Mouse (Mus musculus) gastrocnemius, adult 8-10 months (tissue): ENCODE measurements around the gene Cmip. TPM values are rescaled to one million over a fixed set of nuclear protein-coding genes. Genes with fewer than 3 reads are reported as not detected.

ENCODE experiments used
- DNase-seq, 2 experiments: peaks; one replicate each; pipeline ENCODE4 v3.0.0; 2022; ENCODE audit warnings: low spot score in 2 of 2
- microRNA-seq: library from miRNA; unstranded; fragments of <30 nt; microRNA quantifications from one replicate; pipeline ENCODE4 v1.2.0, GENCODE M21; 2022
- total RNA-seq, 4 experiments: library from RNA; stranded (reverse); gene quantifications; 2 replicates each; pipeline ENCODE4 v1.2.4; 2022

Cmip gene
- total RNA-seq, 4 experiments from 2014 or later = 3.8 to 7.3 (median 6.2) TPM

GRCm38 (mm10) chr8:117498179-117498914 lies 241.5 kb downstream of the Cmip start, which contains the start of gene Plcg2:
TSS of gene Plcg2 (plus strand) at chr8:117498291.
- DNase-seq = no peak

- no peak for DNase-seq
Measured at GRCm38 (mm10) chr8:117498915-117499540, 242.2 kb downstream of the Cmip start.

GRCm38 (mm10) chr8:117500232-117500823 lies 243.5 kb downstream of the Cmip start:
- no peak for DNase-seq

- DNase-seq = no peak
Measured at GRCm38 (mm10) chr8:117501323-117501722, 244.5 kb downstream of the Cmip start.

- no peak for DNase-seq
Measured at GRCm38 (mm10) chr8:117503405-117504069, 246.7 kb downstream of the Cmip start.

GRCm38 (mm10) chr8:117507703-117508102 lies 250.8 kb downstream of the Cmip start:
- DNase-seq = no peak

Small RNA genes lying within 50 kb of the gene (microRNA-seq; reads per million reads assigned to microRNA genes)
- not detected for gene Mir7077
- not detected for gene Mir7078

Other genes starting within 250 kb of the Cmip start
- under 1 TPM; 0.05 to 0.20 (median 0.14) TPM for gene Pkd1l2, start 174.6 kb upstream of the Cmip start, total RNA-seq
- gene Bco1, start 161.2 kb upstream of the Cmip start, total RNA-seq = not detected
- 1 to 10 TPM; 4.7 to 5.5 (median 4.9) TPM for gene Gan, start 98.9 kb upstream of the Cmip start, total RNA-seq
- under 1 TPM; 0.51 to 0.74 (median 0.67) TPM for gene Plcg2, start 241.2 kb downstream of the Cmip start, total RNA-seq